Mouse (Mus musculus) intestine, embryonic 14.5 days (tissue): ENCODE results near the gene M6pr. TPM values are rescaled to one million over a fixed set of nuclear protein-coding genes. Genes with fewer than 3 reads are reported as not detected.
"Not testable (repeated sequence)": the region's sequence is repeated elsewhere in the genome, so short reads cannot be mapped to it uniquely, and the experiment has no call there.

Experiments used
- ATAC-seq: fragments of 200-750 bp; cut with Nextera tagmentation; replicated peaks from 2 replicates; pipeline ENCODE4 v1.8.0; 2017; ENCODE audit warnings: low read depth, moderate number of reproducible peaks, moderate TSS enrichment, moderate library complexity; ENCODE audit not compliant: low FRiP score, low TSS enrichment
- DNase-seq: peaks from one replicate; pipeline ENCODE4 v3.0.0-alpha.2; 2018; ENCODE audit warnings: low spot score
- H3K27ac ChIP-seq: fragments of 300-500 bp; sonication (generic); 2 replicates; pipeline ENCODE4 v1.5.1; 2014; ENCODE audit warnings: low read depth, mild to moderate bottlenecking, control low read depth
- H3K27me3 ChIP-seq: fragments of 300-500 bp; sonication (generic); replicated peaks from 2 replicates; pipeline ENCODE4 v1.6.1; 2014; ENCODE audit warnings: low read length, control low read depth; ENCODE audit not compliant: control insufficient read depth, insufficient read depth
- H3K36me3 ChIP-seq: fragments of 300-500 bp; sonication (generic); 2 replicates; pipeline ENCODE4 v1.6.1; 2014; ENCODE audit warnings: low read length, control low read depth; ENCODE audit not compliant: control insufficient read depth, insufficient read depth
- H3K4me1 ChIP-seq: fragments of 300-500 bp; sonication (generic); replicated peaks from 2 replicates; pipeline ENCODE4 v1.6.1; 2014; ENCODE audit warnings: low read length, control low read depth, mixed read lengths; ENCODE audit not compliant: control insufficient read depth, insufficient read depth
- H3K4me2 ChIP-seq: fragments of 300-500 bp; sonication (generic); 2 replicates; pipeline ENCODE4 v1.6.1; 2014; ENCODE audit warnings: low read length
- H3K4me3 ChIP-seq: fragments of 300-500 bp; sonication (generic); 2 replicates; pipeline ENCODE4 v1.5.1; 2014; ENCODE audit warnings: low read depth, low read length, control low read depth, mixed read lengths
- H3K9ac ChIP-seq: fragments of 300-500 bp; sonication (generic); 2 replicates; pipeline ENCODE4 v1.6.1; 2014; ENCODE audit warnings: mild to moderate bottlenecking, low read length
- H3K9me3 ChIP-seq: fragments of 300-500 bp; sonication (generic); 2 replicates; pipeline ENCODE4 v1.6.1; 2016; ENCODE audit warnings: low read length, control low read depth; ENCODE audit not compliant: control insufficient read depth
- WGBS: fragments of 180-500 bp; shearing (Covaris S2); extraction: QIAGEN DNeasy Blood & Tissue Kit; methylation state at CpG from one replicate; pipeline ENCODE4 v1.1.7; 2014; 5-methylcytosine and 5-hydroxymethylcytosine counted together
- polyA plus RNA-seq: library from polyadenylated mRNA; unstranded; fragments of >200 nt; fragmentation: Nextera tagmentation; extraction: Ambion mirVana; gene quantifications from 2 replicates; pipeline ENCODE4 v1.2.1, GENCODE M21; 2014

M6pr gene
- polyA plus RNA-seq, 1 experiment from 2014 or later, result 123 TPM

DNA sequence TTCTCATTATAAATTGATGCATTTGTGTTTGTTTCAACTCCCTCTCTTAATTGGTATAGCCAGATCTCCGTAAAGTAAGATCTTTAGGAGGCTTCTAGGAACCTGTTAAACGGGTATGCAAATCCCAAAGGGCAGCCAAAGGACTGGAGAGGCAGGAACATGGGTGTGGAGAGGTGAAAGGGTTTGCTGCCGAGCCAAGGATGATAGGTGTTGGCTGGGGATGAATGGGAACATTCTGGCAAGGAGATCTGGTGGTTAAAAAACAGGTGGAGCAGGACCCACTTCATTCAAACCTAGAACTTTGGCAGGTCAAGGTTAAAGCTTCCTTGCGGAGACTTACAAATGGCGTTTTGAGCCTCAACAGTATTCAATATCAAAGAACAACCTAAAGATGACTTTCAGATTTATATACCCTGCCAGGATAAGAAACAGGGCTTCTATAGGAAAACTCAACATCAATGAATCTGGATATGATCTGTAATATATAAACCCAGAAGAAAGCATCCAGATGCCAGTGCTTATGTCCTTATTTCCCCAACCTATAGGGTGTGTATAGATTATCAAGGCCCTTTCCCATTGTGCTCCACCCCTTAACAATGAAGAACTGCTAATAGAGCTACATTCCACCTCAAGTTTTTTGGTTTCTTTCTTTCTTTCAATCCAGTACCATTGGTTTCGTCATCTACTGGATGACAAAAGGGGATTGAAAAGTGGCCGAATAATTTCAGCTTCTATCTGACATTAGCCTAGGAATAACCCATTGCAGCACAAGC, 32.7 kb downstream of the M6pr start:
- peak overlapping the region; percentile 64 for H3K4me2 ChIP-seq
- H3K27ac ChIP-seq, result no peak overlapping the region; the same call in 1 of the 2 replicates
- ATAC-seq, result no peak
- DNase-seq, result no peak
- H3K4me1 ChIP-seq, result peaks cover 12% of the 10 kb centered on the region
- 42% methylated on average over 7 of the region's 7 CpGs for WGBS
- no peak overlapping the region for H3K9ac ChIP-seq
- peaks cover 7% of the 10 kb centered on the region for H3K36me3 ChIP-seq
- no peaks in the 10 kb centered on the region for H3K9me3 ChIP-seq
- no peaks in the 10 kb centered on the region for H3K27me3 ChIP-seq
- H3K4me3 ChIP-seq, result no peak overlapping the region

DNA sequence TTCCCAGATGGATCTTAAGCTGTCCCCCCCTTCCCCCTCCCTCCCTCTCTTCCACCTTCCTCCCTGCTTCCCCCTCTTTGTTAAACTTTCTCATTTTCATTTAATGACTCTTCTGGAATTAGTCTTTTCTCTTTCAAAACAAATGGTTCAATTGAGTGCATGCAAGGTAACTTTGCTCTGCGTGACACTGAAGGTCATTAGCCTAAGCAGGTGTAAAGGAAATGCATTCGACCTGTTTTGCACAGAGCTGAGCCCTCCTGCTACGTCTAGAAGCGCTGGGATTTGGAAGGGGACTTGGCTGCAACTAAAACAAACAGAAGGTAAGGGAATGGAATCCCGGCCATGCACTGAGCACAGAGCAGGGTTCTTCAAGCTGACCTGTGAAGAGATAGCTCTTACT, 33.6 kb downstream of the M6pr start:
- H3K4me1 ChIP-seq, result peaks cover 12% of the 10 kb centered on the region
- DNase-seq (no peak), ATAC-seq (no peak)
- H3K9ac ChIP-seq, result no peak overlapping the region
- no peaks in the 10 kb centered on the region for H3K27me3 ChIP-seq
- no peak overlapping the region for H3K4me2 ChIP-seq
- no peaks in the 10 kb centered on the region for H3K36me3 ChIP-seq
- no peak overlapping the region for H3K4me3 ChIP-seq
- H3K9me3 ChIP-seq, result no peaks in the 10 kb centered on the region
- H3K27ac ChIP-seq, result no peak overlapping the region
- WGBS, result 21% methylated on average over 5 of the region's 5 CpGs

DNA sequence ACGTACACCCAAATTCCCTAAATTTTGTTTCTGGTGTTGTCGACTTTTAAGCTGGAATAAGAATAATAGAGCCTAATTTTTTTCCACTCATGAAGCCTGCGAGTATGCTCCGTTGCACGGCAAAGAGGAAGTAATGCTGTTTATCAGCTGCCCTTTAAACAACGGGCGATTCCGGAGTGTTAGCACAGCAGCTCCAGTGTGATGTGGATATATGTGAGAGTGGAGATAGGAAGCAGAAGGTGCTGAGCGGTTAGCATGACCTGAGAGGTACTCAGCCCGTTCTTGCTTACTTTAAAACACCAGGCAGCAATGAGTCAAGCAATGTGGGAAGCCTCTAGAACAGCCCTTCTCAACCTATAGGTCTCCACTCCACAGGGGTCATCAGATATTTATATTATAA, 35.2 kb downstream of the M6pr start:
- no peaks in the 10 kb centered on the region for H3K27me3 ChIP-seq
- H3K27ac ChIP-seq, result no peak overlapping the region
- H3K4me2 ChIP-seq, result no peak overlapping the region
- 25% methylated on average over 10 of the region's 10 CpGs for WGBS
- ATAC-seq (no peak), DNase-seq (no peak)
- H3K9me3 ChIP-seq, result no peaks in the 10 kb centered on the region
- H3K36me3 ChIP-seq, result no peaks in the 10 kb centered on the region
- H3K4me3 ChIP-seq, result no peak overlapping the region
- H3K4me1 ChIP-seq, result peaks cover 12% of the 10 kb centered on the region
- H3K9ac ChIP-seq, result no peak overlapping the region

GRCm38 (mm10) chr6:122344386-122345116, 36.0 kb downstream of the M6pr start:
- DNase-seq (peak; percentile 21), ATAC-seq (no peak)
- peaks cover 12% of the 10 kb centered on the region for H3K4me1 ChIP-seq
- H3K9ac ChIP-seq, result no peak overlapping the region
- H3K27ac ChIP-seq, result no peak overlapping the region
- no peaks in the 10 kb centered on the region for H3K36me3 ChIP-seq
- no peak overlapping the region for H3K4me3 ChIP-seq
- WGBS, result 49% methylated on average over 9 of the region's 9 CpGs
- H3K27me3 ChIP-seq, result no peaks in the 10 kb centered on the region
- H3K9me3 ChIP-seq, result no peaks in the 10 kb centered on the region
- H3K4me2 ChIP-seq, result no peak overlapping the region

GRCm38 (mm10) chr6:122345731-122346130, 37.2 kb downstream of the M6pr start:
- no peaks in the 10 kb centered on the region for H3K36me3 ChIP-seq
- no peak overlapping the region for H3K27ac ChIP-seq
- H3K27me3 ChIP-seq, result no peaks in the 10 kb centered on the region
- H3K9me3 ChIP-seq, result no peaks in the 10 kb centered on the region
- WGBS, result 70% methylated on average over 6 of the region's 6 CpGs
- ATAC-seq (no peak), DNase-seq (no peak)
- H3K4me1 ChIP-seq, result peaks cover 9% of the 10 kb centered on the region
- no peak overlapping the region for H3K4me3 ChIP-seq
- H3K4me2 ChIP-seq, result no peak overlapping the region
- H3K9ac ChIP-seq, result no peak overlapping the region

GRCm38 (mm10) chr6:122346399-122346798, 37.9 kb downstream of the M6pr start:
- Histone ChIP-seq H3K4me3 (no peak overlapping the region), H3K27ac (no peak overlapping the region), H3K4me1 (peaks cover 5% of the 10 kb centered on the region; the same call in 1 of the 2 replicates), H3K4me2 (no peak overlapping the region), H3K9ac (no peak overlapping the region), H3K36me3 (no peaks in the 10 kb centered on the region), H3K9me3 (no peaks in the 10 kb centered on the region), H3K27me3 (no peaks in the 10 kb centered on the region)
- 90% methylated on average over 6 of the region's 7 CpGs for WGBS
- DNase-seq, result no peak
- ATAC-seq, result no peak

DNA sequence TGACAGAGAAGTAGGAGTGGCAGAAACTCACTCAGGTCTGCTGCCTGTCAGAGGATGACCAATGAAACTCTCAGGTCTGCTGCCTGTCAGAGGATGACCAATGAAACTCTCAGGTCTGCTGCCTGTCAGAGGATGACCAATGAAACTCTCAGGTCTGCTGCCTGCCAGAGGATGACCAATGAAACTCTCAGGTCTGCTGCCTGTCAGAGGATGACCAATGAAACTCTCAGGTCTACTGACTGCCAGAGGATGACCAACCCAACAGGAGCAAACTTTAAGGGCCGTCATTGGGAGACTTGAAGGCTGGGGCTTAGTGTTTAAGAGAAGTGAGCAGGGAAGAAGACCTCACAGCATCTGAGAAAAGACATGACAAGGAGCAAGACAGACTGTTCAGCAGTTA, 38.8 kb downstream of the M6pr start:
- DNase-seq, H3K4me1 ChIP-seq, H3K4me2 ChIP-seq, H3K27ac ChIP-seq, H3K4me3 ChIP-seq, ATAC-seq, H3K27me3 ChIP-seq, H3K9ac ChIP-seq, H3K36me3 ChIP-seq, H3K9me3 ChIP-seq: not testable (repeated sequence)
- 61% methylated on average over 1 of the region's 1 CpGs for WGBS

DNA sequence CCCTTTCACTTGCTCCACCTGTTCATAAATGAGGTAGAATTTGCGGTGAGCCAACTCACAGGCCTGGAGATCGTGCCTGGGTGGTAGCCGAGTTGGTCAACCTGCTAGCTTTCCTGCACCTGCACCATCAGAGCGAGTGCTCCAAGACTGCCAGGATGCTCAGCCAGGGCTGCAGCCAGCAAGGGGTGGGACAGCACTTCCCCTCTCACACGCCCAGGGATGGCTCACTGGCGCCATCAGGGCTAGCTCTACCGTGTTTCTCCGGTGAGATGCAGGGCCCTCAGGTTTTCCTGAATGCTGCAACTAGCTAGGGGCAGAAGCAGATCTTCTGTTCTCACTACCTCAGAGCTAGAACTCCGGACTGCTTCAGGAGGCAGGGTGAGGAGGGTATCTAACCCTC, 47.4 kb downstream of the M6pr start:
- Histone ChIP-seq H3K9me3 (no peaks in the 10 kb centered on the region), H3K4me2 (no peak overlapping the region), H3K36me3 (no peaks in the 10 kb centered on the region), H3K27ac (no peak overlapping the region), H3K9ac (no peak overlapping the region), H3K4me3 (no peak overlapping the region), H3K27me3 (no peaks in the 10 kb centered on the region), H3K4me1 (no peaks in the 10 kb centered on the region)
- 57% methylated on average over 9 of the region's 9 CpGs for WGBS
- no peak for ATAC-seq
- DNase-seq, result no peak
